Mouse (Mus musculus): ENCODE results near the gene Opcml.

- TF ChIP-seq CTCF (IDR thresholded peaks at IDR 0.05; ENCODE audit: extremely low read depth, insufficient read depth, low read length) (no peak), POLR2A (IDR thresholded peaks at IDR 0.05; ENCODE audit: extremely low read depth, insufficient read depth, low read length) (no peak)
Observed at GRCm38 (mm10) chr9:28328434-28328833, 537.9 kb downstream of the Opcml start.

Data from cortical plate, adult 2 months (tissue).